Mouse (Mus musculus): ENCODE measurements around the gene Bean1.
A peak's percentile ranks its signal among the peaks of the same experiment; 100 is the strongest.
"Not testable (repeated sequence)": the region's sequence is repeated elsewhere in the genome, so short reads cannot be mapped to it uniquely, and the experiment has no call there.

The Bean1 gene

GRCm38 (mm10) chr8:104234573-104234972, 64.3 kb downstream of the Bean1 start:
- no peak for ATAC-seq (ENCODE audit: insufficient number of reproducible peaks, low FRiP score, low TSS enrichment)

DNA sequence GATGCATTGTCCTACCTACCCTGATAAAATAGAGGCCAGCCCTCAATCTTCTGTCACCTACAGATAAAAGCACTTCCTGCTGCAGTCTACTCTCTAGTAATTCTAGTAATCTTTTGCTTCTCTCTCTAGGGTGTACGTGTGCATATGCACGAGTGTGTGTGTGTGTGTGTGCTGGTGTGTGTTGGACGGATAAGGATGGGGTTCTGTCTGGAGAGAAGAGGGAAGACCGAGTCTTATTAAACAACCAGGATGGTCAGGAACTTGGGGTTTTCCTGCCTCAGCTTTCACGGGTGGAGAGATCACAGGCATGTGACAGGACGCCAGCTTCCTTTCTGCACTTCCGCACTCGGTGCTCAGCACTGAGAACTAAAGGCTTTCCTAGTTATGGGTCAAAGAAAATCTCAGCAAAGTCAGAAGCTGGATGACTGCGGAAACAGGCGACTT, 69.2 kb downstream of the Bean1 start:
- no peak for ATAC-seq (ENCODE audit: insufficient number of reproducible peaks, low FRiP score, low TSS enrichment)

DNA sequence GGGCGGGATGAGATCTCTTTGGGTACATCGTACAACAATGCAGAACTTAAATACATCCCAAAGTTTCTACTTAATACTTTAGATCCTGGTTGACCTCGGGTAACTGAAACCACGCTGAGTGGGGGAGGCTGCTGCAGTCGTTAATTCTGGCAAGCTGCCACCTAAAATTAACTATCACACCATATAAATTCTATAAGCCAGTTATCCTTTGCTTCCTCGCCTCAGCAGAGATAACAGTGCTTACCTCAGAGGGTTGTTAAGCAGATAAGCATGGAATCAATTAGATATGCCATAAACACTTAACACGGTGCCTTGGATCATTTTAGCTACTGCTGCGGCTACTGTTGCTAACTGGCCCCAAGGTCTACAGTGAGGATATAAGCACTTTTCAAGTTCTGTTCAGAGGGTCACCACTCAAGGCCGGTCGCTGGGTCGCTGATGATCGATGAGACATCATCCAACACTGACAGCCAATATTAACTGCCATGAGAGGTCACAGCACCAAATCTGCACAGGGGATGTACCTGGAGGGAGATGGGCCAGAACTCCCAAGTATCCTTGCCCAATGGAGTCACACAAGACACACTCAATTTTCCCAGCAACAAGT, 71.9 kb downstream of the Bean1 start:
- ATAC-seq (ENCODE audit: insufficient number of reproducible peaks, low FRiP score, low TSS enrichment), result no peak

- ATAC-seq (ENCODE audit: insufficient number of reproducible peaks, low FRiP score, low TSS enrichment), result no peak
These were observed 76.4 kb downstream of the Bean1 start for GRCm38 (mm10) chr8:104246621-104247020.

DNA sequence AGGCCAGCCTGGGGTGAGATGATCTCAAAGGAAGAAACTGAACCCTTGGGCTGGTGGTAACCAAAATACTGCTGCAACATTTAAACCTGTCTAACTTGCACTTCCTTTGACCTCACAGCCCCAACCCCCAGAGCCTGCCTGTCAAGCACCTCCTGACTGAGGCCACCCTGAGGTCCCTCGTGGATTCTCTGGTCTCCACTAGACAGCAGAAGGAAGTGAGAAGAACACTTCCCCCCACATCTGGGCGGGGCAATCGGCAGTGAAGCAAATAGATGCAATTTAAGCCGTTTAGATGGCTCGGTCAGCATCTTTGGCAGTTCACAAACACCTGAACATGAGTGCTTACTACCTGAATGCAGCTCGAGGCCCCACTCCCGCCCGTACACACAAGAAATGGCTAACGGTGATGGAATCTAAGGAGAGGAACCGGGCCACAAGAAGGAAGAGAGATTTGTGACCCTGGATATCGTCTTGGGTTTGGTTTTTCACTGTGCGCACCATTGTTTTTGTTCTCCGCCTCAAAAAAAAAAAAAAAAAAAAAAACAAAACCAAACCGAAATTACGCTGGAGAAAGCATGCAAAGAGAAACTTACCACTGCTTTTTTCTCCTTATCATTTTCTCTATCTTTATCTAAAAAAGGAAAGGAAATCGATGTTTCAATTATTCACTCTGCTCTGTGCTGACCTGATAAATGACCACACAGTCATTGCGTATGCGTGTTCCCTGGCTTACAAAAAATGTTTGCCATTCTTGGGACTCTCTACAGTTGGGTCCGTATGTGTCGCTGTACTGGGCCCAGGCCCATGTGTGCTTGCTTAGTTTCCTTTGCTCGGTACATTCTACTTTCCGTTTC, 77.0 kb downstream of the Bean1 start:
- no peak for ATAC-seq (ENCODE audit: insufficient number of reproducible peaks, low FRiP score, low TSS enrichment)

- ATAC-seq (ENCODE audit: insufficient number of reproducible peaks, low FRiP score, low TSS enrichment), result 0 out of 2 replicates have a peak, but pooled peaks have one; percentile 24
These were observed 77.7 kb downstream of the Bean1 start for GRCm38 (mm10) chr8:104247908-104248275.

DNA sequence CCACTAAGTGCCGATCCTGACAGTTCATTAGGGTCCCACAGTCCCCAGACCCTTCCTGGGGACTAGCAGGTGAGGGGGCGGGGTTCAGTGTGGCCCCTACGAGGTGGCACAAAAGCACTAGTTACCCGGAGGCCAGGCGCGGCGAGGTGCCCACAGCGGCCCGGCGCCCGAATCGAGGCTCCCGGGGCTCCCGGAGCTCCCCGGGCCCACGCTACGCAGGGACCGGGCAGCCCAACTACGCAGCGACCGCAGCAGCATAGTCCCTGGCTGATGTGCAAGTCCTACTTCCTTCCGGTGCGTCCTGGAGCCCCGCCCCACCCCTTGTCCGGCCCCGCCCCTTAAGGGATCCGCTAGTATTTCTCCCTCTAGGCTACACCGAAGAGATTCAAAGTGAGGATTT, 78.0 kb downstream of the Bean1 start, which contains the start of gene Tk2:
Gene Tk2 (minus strand): TSS at position 283 of the 400 bp plus-strand sequence.
- peak; percentile 78 for ATAC-seq (ENCODE audit: insufficient number of reproducible peaks, low FRiP score, low TSS enrichment)

- no peak for ATAC-seq (ENCODE audit: insufficient number of reproducible peaks, low FRiP score, low TSS enrichment)
These were observed 79.3 kb downstream of the Bean1 start for GRCm38 (mm10) chr8:104249442-104249996.

DNA sequence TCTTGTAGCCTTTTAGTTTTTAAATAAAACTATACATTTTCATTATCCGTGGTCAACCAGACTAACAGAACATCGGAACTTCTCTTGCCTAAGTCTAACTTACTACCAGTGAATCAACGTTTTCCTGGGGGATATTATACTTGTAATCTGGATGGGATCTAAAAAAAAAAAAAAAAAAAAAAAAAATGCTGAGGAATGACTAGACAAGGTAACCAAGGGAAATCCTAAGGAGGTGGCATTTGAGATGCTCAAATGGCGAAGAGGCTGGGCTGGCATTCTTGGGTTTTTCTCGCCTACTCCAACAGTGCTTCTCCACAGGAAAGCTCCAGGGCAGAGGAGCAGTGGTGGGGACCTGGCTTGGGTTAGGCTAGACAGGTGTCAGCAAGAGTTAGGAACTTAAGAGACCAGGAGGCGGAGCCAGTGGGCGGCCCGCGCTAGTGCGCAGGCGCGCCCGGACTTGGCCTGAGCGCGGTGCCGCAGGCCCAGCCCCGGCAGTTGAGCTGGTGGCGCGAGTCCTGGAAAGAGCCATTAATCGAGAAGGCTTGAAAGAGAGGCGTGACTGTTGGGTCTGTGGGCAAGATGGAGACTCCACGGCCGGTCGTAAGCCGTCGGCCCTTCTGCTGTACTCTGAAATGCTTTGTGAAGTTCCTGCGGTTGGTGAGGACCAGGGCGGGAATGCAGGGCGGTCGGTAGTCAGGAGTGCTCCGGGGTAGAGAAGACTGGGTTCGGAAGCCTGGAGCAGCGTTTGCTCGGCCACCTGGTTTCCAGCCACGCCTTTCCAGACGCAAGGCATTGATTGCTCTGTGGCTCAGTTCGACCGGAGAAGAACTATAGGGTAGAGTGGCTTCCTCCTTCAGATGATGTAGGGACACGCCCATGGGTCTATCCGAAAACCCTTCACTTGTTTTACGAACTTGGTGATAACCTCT, 80.5 kb downstream of the Bean1 start, which contains the start of gene Cklf:
Gene Cklf (plus strand): TSS at position 423 of the 929 bp plus-strand sequence.
- ATAC-seq (ENCODE audit: insufficient number of reproducible peaks, low FRiP score, low TSS enrichment), result peak; percentile 68

GRCm38 (mm10) chr8:104251461-104251860, 81.2 kb downstream of the Bean1 start:
- no peak for ATAC-seq (ENCODE audit: insufficient number of reproducible peaks, low FRiP score, low TSS enrichment)

DNA sequence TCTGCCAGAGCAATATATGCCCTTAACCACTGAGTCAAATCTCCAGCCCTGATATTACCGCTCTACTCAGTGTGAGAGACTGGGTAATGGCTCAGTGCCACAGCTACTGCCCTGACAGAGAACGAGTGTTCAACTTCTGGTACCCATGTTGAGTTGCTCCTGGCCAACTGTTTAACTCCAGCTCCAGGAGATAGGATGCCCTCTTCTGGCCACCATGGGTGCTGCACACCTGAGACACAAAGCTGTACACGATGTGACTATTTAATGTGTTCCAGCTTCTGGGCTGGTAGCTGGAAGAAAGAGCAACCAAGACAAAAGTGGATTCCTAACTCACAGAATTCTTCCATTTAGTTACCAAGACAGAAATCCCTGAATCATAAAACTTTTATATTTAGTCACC, 82.8 kb downstream of the Bean1 start:
- ATAC-seq (ENCODE audit: insufficient number of reproducible peaks, low FRiP score, low TSS enrichment), result no peak

DNA sequence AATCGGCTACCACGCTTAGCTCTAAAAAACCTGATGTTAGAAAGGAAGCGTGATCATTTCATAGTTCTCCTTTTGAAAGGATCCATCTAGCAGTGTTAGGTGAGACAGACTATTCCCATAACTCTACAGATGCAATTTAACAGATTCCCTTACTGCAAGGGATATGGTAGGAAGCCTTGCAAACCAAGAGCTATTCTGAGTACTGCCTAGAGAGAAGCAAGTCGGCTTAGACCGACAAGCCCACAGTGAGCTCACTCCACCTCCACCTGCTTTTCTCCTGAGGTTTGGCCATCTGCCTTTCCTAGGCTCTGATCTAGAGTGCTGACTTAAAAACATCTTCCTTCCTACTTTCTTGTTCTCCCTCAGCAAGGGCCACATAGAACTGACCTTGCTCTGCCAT, 91.6 kb downstream of the Bean1 start:
- not testable (repeated sequence) for ATAC-seq (ENCODE audit: insufficient number of reproducible peaks, low FRiP score, low TSS enrichment)

GRCm38 (mm10) chr8:104264271-104264935, 94.2 kb downstream of the Bean1 start:
- ATAC-seq (ENCODE audit: insufficient number of reproducible peaks, low FRiP score, low TSS enrichment), result not testable (repeated sequence)

- no peak for ATAC-seq (ENCODE audit: insufficient number of reproducible peaks, low FRiP score, low TSS enrichment)
These were observed 98.1 kb downstream of the Bean1 start for GRCm38 (mm10) chr8:104268368-104268767.
